Mouse (Mus musculus) neural tube, embryonic 11.5 days (tissue): ENCODE data around the gene Mgme1. TPM values are rescaled to one million over a fixed set of nuclear protein-coding genes. Genes with fewer than 3 reads are reported as not detected.

Experiments
- ATAC-seq: fragments of 200-750 bp; cut with Nextera tagmentation; 2 replicates; pipeline ENCODE4 v1.8.0; 2017; ENCODE audit warnings: moderate number of reproducible peaks, mild to moderate bottlenecking, moderate TSS enrichment, moderate library complexity; ENCODE audit not compliant: insufficient read depth, low FRiP score, low TSS enrichment
- DNase-seq: peaks from one replicate; pipeline ENCODE4 v3.0.0-alpha.2; 2015; ENCODE audit warnings: low spot score
- H3K27ac ChIP-seq: fragments of 300-500 bp; sonication (generic); 2 replicates; pipeline ENCODE4 v1.5.1; 2014; ENCODE audit warnings: low read depth, mild to moderate bottlenecking, low read length
- H3K27me3 ChIP-seq: fragments of 300-500 bp; sonication (generic); 2 replicates; pipeline ENCODE4 v1.6.1; 2014; ENCODE audit warnings: mild to moderate bottlenecking, low read length, mixed read lengths; ENCODE audit not compliant: control insufficient read depth, insufficient read depth
- H3K36me3 ChIP-seq: fragments of 300-500 bp; sonication (generic); 2 replicates; pipeline ENCODE4 v1.6.1; 2014; ENCODE audit warnings: mild to moderate bottlenecking, low read length, moderate library complexity, mixed read lengths; ENCODE audit not compliant: control insufficient read depth, insufficient read depth
- H3K4me1 ChIP-seq: fragments of 300-500 bp; sonication (generic); 2 replicates; pipeline ENCODE4 v1.6.1; 2014; ENCODE audit warnings: low read length, mixed read lengths; ENCODE audit not compliant: control insufficient read depth, insufficient read depth
- H3K4me2 ChIP-seq: fragments of 300-500 bp; sonication (generic); 2 replicates; pipeline ENCODE4 v1.6.1; 2014; ENCODE audit warnings: low read depth, mild to moderate bottlenecking, moderate library complexity
- H3K4me3 ChIP-seq: fragments of 300-500 bp; sonication (generic); 2 replicates; pipeline ENCODE4 v1.5.1; 2014; ENCODE audit warnings: low read depth, low read length
- H3K9ac ChIP-seq: fragments of 300-500 bp; sonication (generic); 2 replicates; pipeline ENCODE4 v1.6.1; 2014; ENCODE audit warnings: mild to moderate bottlenecking, low read length
- H3K9me3 ChIP-seq: fragments of 300-500 bp; sonication (generic); 2 replicates; pipeline ENCODE4 v1.6.1; 2016; ENCODE audit warnings: low read length; ENCODE audit not compliant: control insufficient read depth
- WGBS: fragments of 180-500 bp; shearing (Covaris S2); extraction: QIAGEN DNeasy Blood & Tissue Kit; methylation state at CpG from one replicate; pipeline ENCODE4 v1.1.7; 2014; 5-methylcytosine and 5-hydroxymethylcytosine counted together
- polyA plus RNA-seq: library from polyadenylated mRNA; unstranded; fragments of >200 nt; fragmentation: Nextera tagmentation; extraction: Ambion mirVana; gene quantifications from 2 replicates; pipeline ENCODE4 v1.2.1, GENCODE M21; 2014

Gene Mgme1
- polyA plus RNA-seq, 1 experiment from 2014 or later = 16.8 TPM

- no peak for ATAC-seq
- DNase-seq = no peak
- 62% methylated on average over 3 of the region's 3 CpGs for WGBS
These were observed 34.7 kb upstream of the Mgme1 start for GRCm38 (mm10) chr2:144235776-144236175.

GRCm38 (mm10) chr2:144236791-144237584 is 33.5 kb upstream of the Mgme1 start:
- Histone ChIP-seq H3K4me1 (no peaks in the 10 kb centered on the region), H3K27me3 (no peaks in the 10 kb centered on the region), H3K27ac (no peak overlapping the region), H3K9me3 (no peaks in the 10 kb centered on the region), H3K9ac (no peak overlapping the region), H3K36me3 (no peaks in the 10 kb centered on the region), H3K4me3 (no peak overlapping the region), H3K4me2 (no peak overlapping the region)
- no peak for ATAC-seq
- no peak for DNase-seq
- 66% methylated on average over 9 of the region's 9 CpGs for WGBS

More at GRCm38 (mm10) chr2:144235776-144236175, 34.7 kb upstream of the Mgme1 start:
- Histone ChIP-seq H3K9ac (no peak overlapping the region), H3K36me3 (no peaks in the 10 kb centered on the region), H3K4me3 (no peak overlapping the region), H3K9me3 (no peaks in the 10 kb centered on the region), H3K4me1 (no peaks in the 10 kb centered on the region), H3K27ac (no peak overlapping the region), H3K4me2 (no peak overlapping the region), H3K27me3 (no peaks in the 10 kb centered on the region)

- Histone ChIP-seq H3K4me3 (no peak overlapping the region), H3K27ac (no peak overlapping the region), H3K27me3 (no peaks in the 10 kb centered on the region), H3K9ac (no peak overlapping the region), H3K9me3 (no peaks in the 10 kb centered on the region), H3K4me1 (no peaks in the 10 kb centered on the region), H3K36me3 (no peaks in the 10 kb centered on the region), H3K4me2 (no peak overlapping the region)
- ATAC-seq (no peak), DNase-seq (no peak)
- 84% methylated on average over 6 of the region's 6 CpGs for WGBS
These were observed 32.1 kb upstream of the Mgme1 start for GRCm38 (mm10) chr2:144238341-144238740.

GRCm38 (mm10) chr2:144239318-144239717 is 31.1 kb upstream of the Mgme1 start:
- Histone ChIP-seq H3K27ac (no peak overlapping the region), H3K4me3 (no peak overlapping the region), H3K9ac (no peak overlapping the region), H3K4me2 (no peak overlapping the region), H3K4me1 (no peaks in the 10 kb centered on the region), H3K36me3 (no peaks in the 10 kb centered on the region), H3K27me3 (no peaks in the 10 kb centered on the region), H3K9me3 (no peaks in the 10 kb centered on the region)
- ATAC-seq (no peak), DNase-seq (no peak)
- WGBS = 64% methylated on average over 2 of the region's 2 CpGs

- H3K4me2 ChIP-seq = no peak overlapping the region
- H3K27me3 ChIP-seq = no peaks in the 10 kb centered on the region
- no peak overlapping the region for H3K27ac ChIP-seq
- H3K36me3 ChIP-seq = no peaks in the 10 kb centered on the region
- H3K4me1 ChIP-seq = no peaks in the 10 kb centered on the region
- no peaks in the 10 kb centered on the region for H3K9me3 ChIP-seq
- WGBS = 91% methylated on average over 3 of the region's 3 CpGs
- no peak for DNase-seq
- H3K9ac ChIP-seq = no peak overlapping the region
- H3K4me3 ChIP-seq = no peak overlapping the region
- ATAC-seq = no peak
These were observed 30.2 kb upstream of the Mgme1 start for GRCm38 (mm10) chr2:144240095-144240899.

- H3K4me1 ChIP-seq = no peaks in the 10 kb centered on the region
- H3K27ac ChIP-seq = no peak overlapping the region
- no peak overlapping the region for H3K4me3 ChIP-seq
- no peak overlapping the region for H3K4me2 ChIP-seq
- peaks cover 2% of the 10 kb centered on the region for H3K36me3 ChIP-seq
- no peak overlapping the region for H3K9ac ChIP-seq
- H3K9me3 ChIP-seq = no peaks in the 10 kb centered on the region
- WGBS = 71% methylated on average over 7 of the region's 7 CpGs
- DNase-seq = no peak
- H3K27me3 ChIP-seq = no peaks in the 10 kb centered on the region
- no peak for ATAC-seq
These were observed 25.0 kb upstream of the Mgme1 start for GRCm38 (mm10) chr2:144245464-144245863.

- ATAC-seq (no peak), DNase-seq (no peak)
- Histone ChIP-seq H3K4me3 (no peak overlapping the region), H3K9me3 (no peaks in the 10 kb centered on the region), H3K36me3 (peaks cover 2% of the 10 kb centered on the region), H3K27me3 (no peaks in the 10 kb centered on the region), H3K27ac (no peak overlapping the region), H3K9ac (no peak overlapping the region), H3K4me2 (no peak overlapping the region), H3K4me1 (no peaks in the 10 kb centered on the region)
- 71% methylated on average over 2 of the region's 2 CpGs for WGBS
These were observed 24.2 kb upstream of the Mgme1 start for GRCm38 (mm10) chr2:144246270-144246669.

- Histone ChIP-seq H3K4me3 (no peak overlapping the region), H3K9ac (no peak overlapping the region), H3K4me2 (no peak overlapping the region), H3K4me1 (no peaks in the 10 kb centered on the region), H3K27ac (no peak overlapping the region), H3K9me3 (no peaks in the 10 kb centered on the region), H3K27me3 (no peaks in the 10 kb centered on the region), H3K36me3 (peaks cover 3% of the 10 kb centered on the region)
- ATAC-seq (no peak), DNase-seq (no peak)
- 51% methylated on average over 5 of the region's 5 CpGs for WGBS
These were observed 23.0 kb upstream of the Mgme1 start for GRCm38 (mm10) chr2:144247337-144247978.
